Mouse (Mus musculus) megakaryocyte progenitor cell, adult 5-6 weeks (primary cell): ENCODE measurements at regions not wholly inside any gene's neighbourhood (a gene's known extent, or its start where the extent isn't known, plus 50 kb on each side); places are given as distances from the start of the nearest gene placed in this dataset.

Source experiments
- ATAC-seq: replicated peaks from 2 replicates; pipeline ENCODE4 v1.8.0; 2016; ENCODE audit warnings: mild to moderate bottlenecking, moderate TSS enrichment, inconsistent platforms; ENCODE audit not compliant: poor library complexity

GRCm38 (mm10) chr13:105503657-105504056, 60.2 kb downstream of the Htr1a start:
- ATAC-seq = no peak

- no peak for ATAC-seq
Observed at GRCm38 (mm10) chr13:105537981-105538680, 94.7 kb downstream of the Htr1a start.

- ATAC-seq = no peak
Observed at GRCm38 (mm10) chr13:105573248-105573647, 129.8 kb downstream of the Htr1a start.

- peak; percentile 69 for ATAC-seq
Observed at GRCm38 (mm10) chr13:105606450-105606849, 163.0 kb downstream of the Htr1a start.

GRCm38 (mm10) chr13:105619308-105619707, 175.9 kb downstream of the Htr1a start:
- ATAC-seq = no peak

- ATAC-seq = no peak
Observed at GRCm38 (mm10) chr13:105620867-105621266, 177.4 kb downstream of the Htr1a start.

GRCm38 (mm10) chr13:105628618-105629017, 185.2 kb downstream of the Htr1a start:
- ATAC-seq = no peak

GRCm38 (mm10) chr13:105648617-105649016, 205.2 kb downstream of the Htr1a start:
- ATAC-seq = no peak
